Mouse (Mus musculus): Measurements from ENCODE around the gene Mettl23.

DNA sequence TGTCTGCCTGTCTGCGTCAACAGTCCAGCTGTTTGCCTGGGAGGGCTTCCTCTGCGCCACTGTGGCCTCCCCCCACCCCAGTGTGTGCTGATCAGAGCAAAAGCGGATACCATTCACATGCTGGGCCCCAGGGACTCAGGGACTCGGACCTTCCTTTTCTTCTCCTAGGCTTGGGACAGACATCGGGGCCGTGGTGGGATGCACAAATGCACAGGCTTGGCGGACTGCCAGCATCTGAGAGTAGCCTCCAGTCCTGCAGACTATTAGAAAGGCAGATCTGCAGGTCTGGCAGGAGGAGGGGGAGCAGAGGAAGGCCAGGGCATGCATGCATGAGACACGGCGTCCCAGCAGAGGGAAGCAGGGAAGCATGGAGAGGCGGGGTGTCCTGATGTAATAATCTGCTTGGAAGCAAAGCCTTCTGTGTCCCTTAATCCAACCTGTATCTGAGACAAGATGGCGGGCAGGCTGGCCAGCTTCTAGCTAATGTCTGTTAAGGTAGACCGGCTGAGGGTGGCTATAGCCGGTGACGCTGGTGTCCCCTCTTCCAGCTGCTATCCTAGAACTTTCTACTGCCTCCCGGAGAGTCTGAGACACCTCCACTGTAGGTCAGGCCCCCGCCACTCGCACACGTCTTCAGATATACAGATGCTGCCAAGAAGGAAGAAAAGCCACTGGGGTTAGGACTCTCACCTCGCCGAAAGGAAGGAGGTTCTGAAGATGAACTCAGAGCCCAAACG lies 30.1 kb upstream of the Mettl23 start:
- no peak for TF ChIP-seq CTCF (IDR thresholded peaks at IDR 0.05; ENCODE audit: control insufficient read depth, insufficient read depth, low read length)
- TF ChIP-seq POLR2A (IDR thresholded peaks at IDR 0.05; ENCODE audit: borderline replicate concordance, control insufficient read depth, low read depth, low read length), result no peak

All from bone marrow, adult 2 months (tissue).